Mouse (Mus musculus) heart, postnatal 0 days (tissue): ENCODE data around the gene H2afz.

Experiments used
- CTCF ChIP-seq: IDR thresholded peaks from 2 replicates; pipeline ENCODE4 v1.5.1; 2016; ENCODE audit warnings: antibody characterized with exemption, control low read depth, low read depth
- EP300 ChIP-seq: IDR thresholded peaks from 2 replicates; pipeline ENCODE4 v1.6.1; 2016; ENCODE audit warnings: antibody characterized with exemption, low read depth

DNA sequence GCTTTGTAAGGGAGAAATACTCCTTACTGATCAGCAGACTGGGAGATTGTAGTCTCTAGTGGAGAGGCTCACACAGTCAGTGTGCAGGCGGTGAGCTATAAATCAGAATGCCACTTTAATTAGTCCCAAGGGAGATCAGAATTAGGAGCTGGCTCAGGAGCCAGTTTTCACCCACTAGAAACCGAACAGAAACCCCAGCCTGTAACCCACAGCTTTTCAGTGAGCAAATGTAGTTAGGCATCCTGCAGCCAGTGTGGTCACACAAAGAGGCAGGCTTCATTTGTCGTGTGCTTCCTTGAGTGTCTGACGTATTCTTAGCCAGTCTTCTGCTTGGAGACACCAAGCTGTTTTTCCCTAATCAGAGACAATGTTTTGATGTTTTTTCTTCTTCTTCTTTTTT lies 32.1 kb downstream of the H2afz start:
- TF ChIP-seq CTCF (no peak), EP300 (no peak)
